Mouse (Mus musculus) small intestine, adult 2 months (tissue): ENCODE data around the gene Sec24a.

Experiments used
- CTCF ChIP-seq: fragments of 200-500 bp; IDR thresholded peaks from 2 replicates; pipeline ENCODE4 v1.5.1; 2012; ENCODE audit warnings: low read depth, mild to moderate bottlenecking, control low read depth, inconsistent platforms, low read length, moderate library complexity, mixed read lengths; ENCODE audit not compliant: insufficient replicate concordance, insufficient read length; ENCODE audit errors: extremely low read depth
- POLR2A ChIP-seq: fragments of 200-500 bp; IDR thresholded peaks from 2 replicates; pipeline ENCODE4 v1.6.1; 2012; ENCODE audit warnings: low read depth, mild to moderate bottlenecking, control low read depth, inconsistent platforms, low read length, moderate library complexity

DNA sequence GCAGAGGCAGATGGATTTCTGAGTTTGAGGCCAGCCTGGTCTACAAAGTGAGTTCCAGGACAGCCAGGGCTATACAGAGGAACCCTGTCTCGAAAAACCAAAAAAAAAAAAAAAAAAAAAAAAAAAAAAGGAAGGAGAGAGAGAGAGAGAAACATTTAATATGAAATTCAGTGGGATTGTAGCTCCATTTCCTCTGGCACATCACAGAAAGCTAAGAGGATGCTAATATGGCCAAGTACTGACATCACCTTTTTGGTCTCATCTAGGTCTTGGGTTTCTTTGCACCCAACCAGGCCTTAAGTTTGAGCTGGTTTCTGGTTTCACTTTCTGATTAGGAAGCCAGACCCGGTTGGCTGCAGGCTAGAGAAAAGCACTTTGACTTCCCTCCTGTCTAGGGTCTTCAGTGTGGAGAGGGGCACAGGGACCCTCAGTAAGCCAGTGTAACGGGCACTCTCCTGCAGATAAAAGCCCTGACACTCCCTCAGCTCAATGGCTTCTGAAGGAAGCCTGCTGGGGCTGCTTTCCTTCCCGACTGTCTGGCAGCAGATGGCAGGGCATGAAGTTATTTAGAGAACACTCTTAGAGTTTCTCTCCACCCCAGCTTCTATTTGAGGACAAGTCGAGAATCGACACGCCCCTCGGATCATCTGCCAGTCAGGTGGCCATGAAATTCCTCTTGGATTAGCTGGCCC is 37.3 kb upstream of the Sec24a start:
- TF ChIP-seq CTCF (no peak), POLR2A (no peak)
